Mouse (Mus musculus): ENCODE measurements around the gene Skida1. TPM values are rescaled to one million over a fixed set of nuclear protein-coding genes. Genes with fewer than 3 reads are reported as not detected.

The Skida1 gene
- polyA plus RNA-seq, 1 experiment from 2014 or later, result 3.0 TPM

DNA sequence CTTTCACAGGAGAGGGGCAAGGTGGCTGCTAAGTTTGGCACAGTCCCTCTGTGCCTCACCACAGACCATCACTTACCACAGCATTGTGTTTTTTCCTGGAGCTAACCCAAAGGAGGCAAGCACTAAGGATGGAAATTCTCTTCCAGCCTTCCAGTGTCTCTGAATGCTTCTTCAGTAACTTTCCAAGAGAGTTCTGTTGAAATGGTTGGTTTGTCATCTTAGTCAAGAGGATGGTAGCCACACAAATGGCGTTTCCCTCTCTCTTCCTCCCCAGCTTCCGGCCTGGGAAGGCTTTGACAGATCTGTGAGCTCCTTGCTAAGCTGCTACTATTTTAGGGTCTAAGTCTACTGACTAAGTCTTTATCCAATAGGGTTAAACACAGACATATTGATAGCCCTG is 11.4 kb downstream of the Skida1 start, which contains the start of gene A930004D18Rik:
Gene A930004D18Rik (minus strand): TSS at position 247 of the 400 bp plus-strand sequence.
- TF ChIP-seq EP300 (IDR thresholded peaks at IDR 0.05) (no peak), CTCF (IDR thresholded peaks at IDR 0.05) (no peak)
- Histone ChIP-seq H3K4me2 (replicated peaks; ENCODE audit: low read depth, low read length) (no peak within 1 kb of the TSS), H3K4me1 (ENCODE audit: insufficient read depth, low read depth, low read length) (peaks cover 16% of the 10 kb centered on the region; the same call in 1 of the 2 replicates), H3K27ac (ENCODE audit: low read length) (no peak within 1 kb of the TSS), H3K27me3 (replicated peaks; ENCODE audit: insufficient read depth, low read length) (no peaks in the 10 kb centered on the region), H3K9ac (replicated peaks; ENCODE audit: low read depth) (no peak within 1 kb of the TSS), H3K36me3 (ENCODE audit: insufficient read depth, low read length) (no peaks in the 10 kb centered on the region), H3K9me3 (ENCODE audit: low read length) (no peaks in the 10 kb centered on the region), H3K4me3 (ENCODE audit: low read depth, low read length) (no peak within 1 kb of the TSS)
- WGBS, result 82% methylated on average over 2 of the region's 2 CpGs
- peak; percentile 3 for DNase-seq (ENCODE audit: low spot score)
- ATAC-seq, result no peak

DNA sequence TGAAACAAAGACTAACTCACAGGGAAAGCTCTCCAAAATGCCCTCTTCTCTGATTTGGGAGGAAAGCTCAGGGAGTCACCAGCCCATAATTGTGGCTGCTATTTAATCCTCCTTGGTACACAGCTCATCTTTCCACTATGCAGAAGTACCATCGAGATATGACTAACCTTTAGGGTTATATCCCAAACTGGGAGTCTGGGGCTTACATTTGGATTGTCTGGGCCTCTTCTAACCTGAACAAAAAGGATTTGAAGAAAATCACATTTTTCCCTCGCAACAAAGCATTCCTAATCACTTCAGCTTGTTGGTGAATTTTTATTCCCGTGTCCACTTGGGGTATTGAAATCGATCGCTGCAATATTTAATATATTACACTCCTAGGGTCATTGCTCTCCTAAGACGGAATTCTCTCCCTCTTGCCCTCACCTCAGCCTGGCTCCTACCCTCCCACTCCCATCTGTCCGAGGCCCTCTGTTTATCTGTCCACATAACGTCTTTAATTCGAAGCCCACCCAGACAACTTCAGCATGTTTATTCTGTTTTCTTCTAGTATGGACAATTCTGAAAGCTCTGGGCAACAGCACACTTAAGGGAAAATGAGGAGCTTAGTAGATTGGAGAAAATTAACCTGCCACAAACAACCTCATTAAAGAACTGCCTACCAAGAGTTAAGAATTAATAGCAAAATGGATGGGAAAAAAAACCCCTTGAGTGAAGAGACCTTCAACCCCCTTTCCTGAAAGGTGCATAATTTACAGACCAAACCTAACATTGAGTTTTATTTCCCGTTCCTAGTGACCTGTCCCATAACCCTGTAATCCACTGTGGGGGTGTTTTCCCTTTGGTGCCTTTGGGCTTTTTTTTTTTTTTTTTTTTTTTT is 14.2 kb downstream of the Skida1 start:
- TF ChIP-seq EP300 (IDR thresholded peaks at IDR 0.05) (no peak), CTCF (IDR thresholded peaks at IDR 0.05) (no peak)
- DNase-seq (ENCODE audit: low spot score) (peak; percentile 3), ATAC-seq (no peak)
- Histone ChIP-seq H3K4me2 (replicated peaks; ENCODE audit: low read depth, low read length) (no peak overlapping the region), H3K27me3 (replicated peaks; ENCODE audit: insufficient read depth, low read length) (no peaks in the 10 kb centered on the region), H3K4me1 (ENCODE audit: insufficient read depth, low read depth, low read length) (peaks cover 6% of the 10 kb centered on the region; the same call in 1 of the 2 replicates), H3K4me3 (ENCODE audit: low read depth, low read length) (no peak overlapping the region), H3K36me3 (ENCODE audit: insufficient read depth, low read length) (no peaks in the 10 kb centered on the region), H3K9ac (replicated peaks; ENCODE audit: low read depth) (no peak overlapping the region), H3K27ac (ENCODE audit: low read length) (no peak overlapping the region), H3K9me3 (ENCODE audit: low read length) (no peaks in the 10 kb centered on the region)
- WGBS, result 86% methylated on average over 10 of the region's 10 CpGs

- Histone ChIP-seq H3K27me3 (replicated peaks; ENCODE audit: insufficient read depth, low read length) (no peaks in the 10 kb centered on the region), H3K4me3 (ENCODE audit: low read depth, low read length) (no peak overlapping the region), H3K27ac (ENCODE audit: low read length) (no peak overlapping the region), H3K9me3 (ENCODE audit: low read length) (no peaks in the 10 kb centered on the region), H3K4me2 (replicated peaks; ENCODE audit: low read depth, low read length) (no peak overlapping the region), H3K36me3 (ENCODE audit: insufficient read depth, low read length) (no peaks in the 10 kb centered on the region), H3K4me1 (ENCODE audit: insufficient read depth, low read depth, low read length) (peaks cover 3% of the 10 kb centered on the region; the same call in 1 of the 2 replicates), H3K9ac (replicated peaks; ENCODE audit: low read depth) (no peak overlapping the region)
- WGBS, result 85% methylated on average over 10 of the region's 10 CpGs
- DNase-seq (ENCODE audit: low spot score), result peak; percentile 4
- no peak for ATAC-seq
- no peak for TF ChIP-seq CTCF (IDR thresholded peaks at IDR 0.05)
- TF ChIP-seq EP300 (IDR thresholded peaks at IDR 0.05), result no peak
Measured at GRCm38 (mm10) chr2:18033166-18034108, 15.4 kb downstream of the Skida1 start.

- TF ChIP-seq CTCF (IDR thresholded peaks at IDR 0.05) (no peak), EP300 (IDR thresholded peaks at IDR 0.05) (no peak)
- no peaks in the 10 kb centered on the region for H3K27me3 ChIP-seq (replicated peaks; ENCODE audit: insufficient read depth, low read length)
- peaks cover 3% of the 10 kb centered on the region; the same call in 1 of the 2 replicates for H3K4me1 ChIP-seq (ENCODE audit: insufficient read depth, low read depth, low read length)
- H3K27ac ChIP-seq (ENCODE audit: low read length), result no peak overlapping the region
- no peaks in the 10 kb centered on the region for H3K36me3 ChIP-seq (ENCODE audit: insufficient read depth, low read length)
- WGBS, result 76% methylated on average over 5 of the region's 5 CpGs
- H3K4me3 ChIP-seq (ENCODE audit: low read depth, low read length), result no peak overlapping the region
- H3K4me2 ChIP-seq (replicated peaks; ENCODE audit: low read depth, low read length), result peak overlapping the region; percentile 97
- no peak overlapping the region for H3K9ac ChIP-seq (replicated peaks; ENCODE audit: low read depth)
- ATAC-seq, result no peak
- DNase-seq (ENCODE audit: low spot score), result peak; percentile 6
- no peaks in the 10 kb centered on the region for H3K9me3 ChIP-seq (ENCODE audit: low read length)
Measured at GRCm38 (mm10) chr2:18032538-18032895, 16.3 kb downstream of the Skida1 start.

GRCm38 (mm10) chr2:18031831-18032537 is 16.9 kb downstream of the Skida1 start:
- TF ChIP-seq EP300 (IDR thresholded peaks at IDR 0.05) (no peak), CTCF (IDR thresholded peaks at IDR 0.05) (no peak)
- ATAC-seq (no peak), DNase-seq (ENCODE audit: low spot score) (peak; percentile 60)
- 7% methylated on average over 29 of the region's 34 CpGs for WGBS
- H3K27ac ChIP-seq (ENCODE audit: low read length), result no peak overlapping the region
- peak overlapping the region; percentile 62 for H3K9ac ChIP-seq (replicated peaks; ENCODE audit: low read depth)
- H3K4me2 ChIP-seq (replicated peaks; ENCODE audit: low read depth, low read length), result peak overlapping the region; percentile 97
- H3K27me3 ChIP-seq (replicated peaks; ENCODE audit: insufficient read depth, low read length), result no peaks in the 10 kb centered on the region
- peaks cover 3% of the 10 kb centered on the region; the same call in 1 of the 2 replicates for H3K4me1 ChIP-seq (ENCODE audit: insufficient read depth, low read depth, low read length)
- H3K4me3 ChIP-seq (ENCODE audit: low read depth, low read length), result peak overlapping the region; percentile 52
- H3K9me3 ChIP-seq (ENCODE audit: low read length), result no peaks in the 10 kb centered on the region
- no peaks in the 10 kb centered on the region for H3K36me3 ChIP-seq (ENCODE audit: insufficient read depth, low read length)
